Mouse (Mus musculus) T-cell, adult 2 months (primary cell): ENCODE results near the gene Olfr351.

ENCODE experiments used
- DNase-seq: peaks from one replicate; pipeline ENCODE4 v3.0.0; 2022; ENCODE audit warnings: low spot score

Gene Olfr351

DNA sequence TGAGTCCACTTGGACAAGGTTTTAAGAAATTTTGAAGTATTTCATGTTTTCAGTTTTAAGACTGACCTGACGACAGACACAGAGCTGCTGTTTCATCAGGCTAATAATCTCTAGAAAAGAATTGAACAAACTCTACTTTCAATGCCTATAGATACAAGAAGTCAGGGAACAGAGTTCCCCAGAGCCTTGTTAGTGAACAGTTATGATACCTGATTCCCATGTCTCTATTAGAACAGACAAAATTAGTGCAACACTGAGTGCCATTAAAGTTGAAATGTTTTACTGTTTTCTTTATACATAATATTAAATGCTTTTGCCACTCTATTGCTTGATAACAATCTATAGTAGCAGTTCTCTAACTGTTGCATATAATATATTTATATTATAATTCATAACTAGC lies at the start of gene Olfr351:
Gene Olfr351 (minus strand): TSS at position 101 of the 400 bp plus-strand sequence.
- DNase-seq = no peak

DNA sequence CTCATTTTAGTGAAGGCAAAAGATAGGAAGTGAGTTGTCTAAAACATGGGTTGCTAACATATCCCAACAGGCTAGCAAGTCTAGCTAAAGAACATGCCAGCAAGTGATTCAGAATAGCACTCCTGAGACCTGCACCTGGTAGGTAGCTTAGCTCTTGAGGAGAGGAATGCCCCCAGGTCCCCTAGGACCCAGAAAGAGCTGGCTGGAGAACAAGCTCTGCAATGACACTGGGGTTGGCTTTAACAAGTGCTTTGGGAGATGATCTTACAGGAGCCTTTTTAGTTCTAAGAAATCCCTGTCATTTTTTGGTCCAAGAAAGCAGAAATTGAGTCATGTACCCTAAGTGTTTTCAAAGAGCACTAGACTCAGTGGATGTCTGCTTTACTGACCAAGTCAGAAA lies 42.9 kb upstream of the Olfr351 start, which contains the start of gene Olfr354:
Gene Olfr354 (plus strand): TSS at position 301 of the 400 bp plus-strand sequence.
- DNase-seq = no peak

DNA sequence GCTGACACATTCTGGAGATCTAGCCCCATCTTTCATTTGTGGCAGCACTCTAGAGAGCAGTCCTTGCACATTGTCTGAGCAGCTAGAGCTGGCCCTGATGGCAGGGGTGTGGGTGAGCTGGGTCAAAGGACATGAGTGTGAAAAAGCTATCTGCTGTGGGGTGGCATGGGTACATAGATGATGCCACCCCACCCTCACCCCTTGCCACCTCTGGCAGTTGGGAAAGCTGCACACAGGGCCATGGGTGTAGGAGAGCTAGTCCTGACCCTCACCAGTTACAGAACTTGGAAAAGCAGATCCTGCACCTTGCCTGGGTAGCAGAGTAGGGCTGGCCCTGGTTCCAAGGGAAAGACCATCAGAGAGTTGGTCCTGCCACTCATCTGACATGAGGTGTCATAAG lies 34.7 kb upstream of the Olfr351 start:
- DNase-seq = no peak

DNA sequence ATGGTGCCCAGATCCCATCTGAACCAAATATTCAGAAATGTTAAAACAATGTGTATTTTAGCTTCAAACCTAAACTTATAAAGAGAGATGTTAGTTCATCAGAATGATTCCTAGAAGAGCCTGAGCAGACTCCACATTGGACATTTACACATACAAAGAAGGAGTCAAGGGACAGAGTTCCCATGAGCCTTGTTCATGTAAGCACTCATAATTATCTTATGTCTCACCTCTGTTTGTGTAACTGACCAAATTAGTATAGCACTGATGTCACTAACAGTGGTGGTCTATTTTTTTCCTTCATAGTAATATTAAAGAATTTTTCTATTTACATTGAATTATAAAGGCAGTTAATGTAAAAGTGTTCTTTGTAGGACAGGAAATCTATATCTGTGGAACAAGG lies 30.4 kb upstream of the Olfr351 start, which contains the start of gene Olfr353:
Gene Olfr353 (minus strand): TSS at position 101 of the 400 bp plus-strand sequence.
- no peak for DNase-seq

DNA sequence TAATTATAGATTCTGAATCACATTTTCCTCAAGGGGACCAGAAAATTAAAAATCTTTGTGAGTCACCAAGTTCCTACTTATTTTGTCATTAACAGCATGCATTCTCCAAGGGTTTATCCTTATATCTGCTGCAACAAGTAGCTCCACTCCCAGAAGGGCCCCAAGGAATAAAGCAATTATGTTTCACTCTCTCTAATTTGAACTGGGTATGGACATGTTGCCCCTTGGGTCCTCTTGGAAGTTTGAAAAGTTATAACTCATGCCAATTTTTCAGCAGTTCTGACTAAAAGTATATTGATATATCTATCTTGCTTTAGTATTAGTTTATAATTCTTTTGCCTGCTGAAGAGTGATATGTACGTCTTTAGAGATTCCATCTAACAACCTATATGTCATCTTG lies 5.7 kb upstream of the Olfr351 start, which contains the start of gene Olfr352:
Gene Olfr352 (plus strand): TSS at position 301 of the 400 bp plus-strand sequence.
- DNase-seq = no peak

DNA sequence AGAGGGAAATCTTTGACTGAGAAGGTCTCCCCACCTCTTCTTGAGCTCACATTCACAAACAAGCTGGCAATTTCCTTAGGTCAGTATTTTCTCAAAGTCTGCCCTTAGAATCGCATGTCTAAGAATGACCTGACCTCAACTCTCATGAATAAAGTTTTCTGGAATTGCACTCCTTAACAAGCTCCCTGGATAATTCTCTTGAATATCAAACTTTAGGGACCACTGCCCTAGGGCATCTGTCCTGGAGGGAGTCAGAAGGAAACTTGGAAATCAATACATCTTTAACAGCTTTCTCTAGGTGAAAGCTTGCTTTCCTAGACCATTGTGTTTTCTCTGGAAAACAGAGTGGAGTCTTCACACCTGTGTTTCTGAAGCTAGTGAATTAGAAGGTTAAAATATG lies 16.4 kb downstream of the Olfr351 start, which contains the start of gene Olfr350:
Gene Olfr350 (plus strand): TSS at position 301 of the 400 bp plus-strand sequence.
- DNase-seq = no peak

DNA sequence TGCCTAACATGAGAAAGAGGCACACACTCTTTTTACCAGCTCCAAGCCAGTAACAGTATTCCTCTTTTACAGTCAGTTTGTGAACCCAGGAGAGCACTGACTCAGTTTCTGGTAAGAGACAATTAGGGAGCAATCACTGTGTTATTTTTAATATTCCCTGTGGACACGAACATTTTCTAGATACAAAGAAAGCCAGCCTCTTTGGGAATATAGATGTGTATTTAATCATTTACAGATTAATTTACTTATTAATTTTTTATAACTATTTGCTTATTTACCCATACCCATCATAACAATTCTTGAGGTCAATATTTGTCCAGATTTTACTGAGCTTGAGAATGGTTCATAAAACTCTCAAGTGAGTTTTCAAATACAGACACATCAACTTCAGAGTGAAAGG lies 45.5 kb downstream of the Olfr351 start, which contains the start of gene Olfr3:
Gene Olfr3 (minus strand): TSS at position 101 of the 400 bp plus-strand sequence.
- DNase-seq = no peak
